Mouse (Mus musculus) left cerebral cortex, adult 9 months (tissue): Measurements from ENCODE around the gene Myo3b.
"Not testable (repeated sequence)": the region's sequence is repeated elsewhere in the genome, so short reads cannot be mapped to it uniquely, and the experiment has no call there.

Experiments
- DNase-seq, 2 experiments: peaks; one replicate each; pipeline ENCODE4 v3.0.0; 2022; ENCODE audit warnings: low spot score in 2 of 2

The Myo3b gene

DNA sequence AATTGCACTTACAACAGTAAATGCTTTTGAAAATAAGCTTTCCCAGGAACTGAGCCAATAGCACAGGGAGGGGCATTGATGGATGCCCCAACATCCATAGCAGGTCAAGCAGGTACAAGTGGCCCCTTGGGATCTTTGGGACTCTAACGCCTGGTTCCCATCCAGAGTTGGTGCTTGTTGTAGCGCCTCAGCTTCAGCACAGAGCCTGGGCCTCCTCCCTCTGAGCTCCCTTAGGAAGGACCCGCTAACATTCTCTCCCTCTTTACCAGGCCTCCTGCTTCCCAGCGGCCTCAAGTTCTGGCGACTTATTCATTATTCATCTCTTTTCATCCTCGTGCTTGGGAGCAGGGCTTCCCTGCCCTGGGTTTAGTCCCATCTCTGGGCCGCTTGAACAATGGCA is at the start of gene Myo3b:
Gene Myo3b (plus strand): TSS at position 375 of the 400 bp plus-strand sequence.
- DNase-seq, result no peak

DNA sequence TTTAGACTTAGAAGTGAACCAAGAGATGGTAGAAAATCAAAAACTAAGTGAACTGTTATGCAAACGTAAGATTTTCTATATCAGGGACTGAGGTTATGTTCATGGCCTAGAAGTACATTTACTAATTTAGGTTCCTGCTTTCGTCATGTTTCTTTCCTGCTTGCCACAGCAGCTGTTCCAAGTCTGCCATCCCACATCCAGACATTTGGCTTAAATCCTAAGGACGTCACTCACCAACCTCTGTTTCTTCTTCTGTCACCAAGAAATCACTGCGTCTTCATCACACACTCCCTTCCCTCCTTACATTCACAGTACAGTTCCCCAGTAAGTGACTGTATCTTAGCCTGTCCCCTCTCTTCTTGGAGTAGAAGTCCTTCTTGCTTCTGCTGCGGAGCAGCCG is 49.7 kb upstream of the Myo3b start:
- no peak for DNase-seq

DNA sequence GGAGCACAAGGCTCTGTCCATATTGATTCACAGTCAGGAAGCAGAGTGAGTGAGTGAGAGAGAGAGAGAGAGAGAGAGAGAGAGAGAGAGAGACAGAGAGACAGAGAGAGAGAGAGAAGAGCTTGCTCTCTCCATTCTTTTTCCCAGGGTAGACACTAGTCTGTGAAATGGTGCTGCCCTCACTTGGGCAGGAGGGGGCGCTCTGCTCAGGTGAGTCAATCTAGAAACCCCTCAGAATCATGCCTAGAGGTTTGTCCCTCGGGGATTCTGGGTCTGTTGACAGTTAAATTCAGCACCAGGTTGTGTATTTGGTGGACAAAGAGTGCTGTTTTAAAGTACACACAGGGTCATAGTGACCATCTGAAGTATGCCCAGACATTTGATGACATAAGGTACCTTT is 48.3 kb upstream of the Myo3b start:
- no peak for DNase-seq

DNA sequence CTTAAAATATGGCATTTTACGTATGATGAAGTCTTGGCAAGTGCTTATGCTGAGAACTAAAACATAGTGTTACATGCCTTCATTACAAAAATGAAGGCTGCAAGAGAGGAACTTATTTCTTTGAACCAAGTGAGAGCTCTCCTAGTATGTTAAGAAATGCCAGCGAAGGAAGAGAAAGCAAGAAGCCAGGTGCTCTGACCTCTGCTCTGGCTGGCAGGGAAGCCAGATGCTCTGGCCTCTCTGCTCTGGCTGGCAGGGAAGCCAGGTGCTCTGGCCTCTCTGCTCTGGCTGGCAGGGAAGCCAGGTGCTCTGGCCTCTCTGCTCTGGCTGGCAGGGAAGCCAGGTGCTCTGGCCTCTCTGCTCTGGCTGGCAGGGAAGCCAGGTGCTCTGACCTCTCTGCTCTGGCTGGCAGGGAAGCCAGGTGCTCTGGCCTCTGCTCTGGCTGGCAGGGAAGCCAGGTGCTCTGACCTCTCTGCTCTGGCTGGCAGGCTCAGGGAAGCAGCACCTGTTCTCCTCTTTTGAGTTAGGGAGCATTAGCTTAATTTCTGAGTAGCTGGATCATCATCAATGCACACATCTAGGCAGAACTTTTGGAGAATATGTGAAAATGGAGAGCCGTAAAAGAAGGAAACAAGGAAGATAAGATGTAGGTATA is 44.7 kb upstream of the Myo3b start:
- not testable (repeated sequence) for DNase-seq

DNA sequence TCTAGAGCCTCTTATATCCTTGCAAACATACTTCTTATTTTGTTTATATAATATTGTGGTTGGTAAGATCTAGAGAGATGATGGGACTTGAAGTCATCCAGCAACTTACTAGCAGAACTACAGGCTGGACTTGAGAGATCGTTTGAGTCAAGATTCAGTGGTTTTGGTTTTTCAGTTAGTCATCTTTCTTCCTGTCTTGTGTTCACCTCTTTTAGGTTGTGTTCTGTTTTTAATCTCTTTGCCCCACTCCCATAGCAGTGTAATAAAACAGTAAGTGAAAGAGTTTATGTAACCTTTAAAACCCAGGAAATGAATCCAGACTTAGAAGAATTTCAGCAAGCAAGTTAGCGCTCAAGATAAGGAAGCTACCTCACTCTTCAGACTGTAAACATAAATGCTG is 44.1 kb upstream of the Myo3b start:
- DNase-seq, result no peak

DNA sequence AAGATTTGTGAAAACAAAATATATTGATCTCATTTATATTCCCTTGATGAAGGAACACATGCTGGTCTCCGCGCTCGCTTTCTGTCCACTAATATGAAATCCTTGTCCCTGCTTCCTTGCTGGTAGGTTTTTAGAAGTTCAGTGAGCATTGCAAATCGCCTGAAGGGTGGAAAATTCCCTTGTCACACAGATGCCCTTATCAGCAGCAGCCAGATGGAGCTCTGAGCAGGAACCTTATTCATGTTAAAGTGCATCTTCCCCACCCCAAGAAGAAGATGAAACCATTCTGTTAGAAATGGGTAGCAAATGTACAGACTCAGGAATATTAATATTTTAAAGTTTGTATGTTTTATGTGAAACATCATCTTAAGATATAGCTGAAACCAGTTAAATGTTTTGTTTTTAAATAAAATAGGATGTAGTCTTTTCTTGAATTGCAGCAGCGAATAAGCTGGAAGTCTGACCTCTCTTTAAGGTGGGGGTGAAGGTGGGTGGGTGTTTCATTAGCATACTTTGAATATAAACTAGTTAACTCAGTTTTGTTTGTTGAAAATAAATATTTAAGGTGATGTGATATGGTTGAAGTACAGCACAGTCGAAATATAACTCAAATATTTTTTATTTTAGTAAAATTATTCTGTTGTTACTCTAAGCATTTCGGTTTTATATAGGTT is 39.7 kb upstream of the Myo3b start:
- DNase-seq, result no peak

DNA sequence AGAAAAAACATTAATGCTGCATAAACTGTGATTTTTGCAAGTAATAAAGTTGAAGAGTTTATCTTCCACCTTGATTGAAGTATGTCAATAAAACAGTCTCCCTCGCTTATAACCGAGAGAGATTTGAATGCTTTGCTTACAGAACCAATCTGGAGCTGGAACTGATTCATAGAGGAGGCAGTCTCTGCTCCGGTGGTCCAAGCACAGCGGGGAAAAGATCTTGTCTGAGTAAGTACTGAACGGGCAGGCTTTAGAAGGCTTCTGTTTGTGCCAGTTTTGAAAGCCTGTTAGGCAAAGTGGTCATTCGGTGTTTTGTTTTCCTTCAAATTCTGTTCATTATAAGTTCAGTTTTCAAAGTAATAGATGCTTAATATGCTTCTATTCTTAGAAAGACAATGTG is 38.6 kb upstream of the Myo3b start:
- no peak for DNase-seq

DNA sequence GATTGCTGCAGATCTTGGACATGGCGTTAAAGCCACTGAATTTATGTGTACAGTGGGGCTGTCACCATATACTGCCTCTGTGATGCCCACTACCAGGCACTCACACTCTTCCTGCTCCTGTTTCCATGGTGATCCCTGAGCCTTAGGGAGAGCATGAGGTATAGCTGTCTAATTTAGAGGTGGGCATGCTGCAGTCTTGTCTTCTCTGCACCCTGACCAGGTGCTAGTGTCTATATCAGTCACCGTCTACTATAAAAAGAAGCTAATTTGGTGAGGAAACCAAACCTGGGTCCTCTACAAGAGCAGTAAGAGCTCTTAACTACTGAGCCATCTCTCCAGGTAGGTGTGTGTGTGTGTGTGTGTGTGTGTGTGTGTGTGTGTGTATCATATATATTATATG is 32.4 kb upstream of the Myo3b start:
- no peak for DNase-seq

DNA sequence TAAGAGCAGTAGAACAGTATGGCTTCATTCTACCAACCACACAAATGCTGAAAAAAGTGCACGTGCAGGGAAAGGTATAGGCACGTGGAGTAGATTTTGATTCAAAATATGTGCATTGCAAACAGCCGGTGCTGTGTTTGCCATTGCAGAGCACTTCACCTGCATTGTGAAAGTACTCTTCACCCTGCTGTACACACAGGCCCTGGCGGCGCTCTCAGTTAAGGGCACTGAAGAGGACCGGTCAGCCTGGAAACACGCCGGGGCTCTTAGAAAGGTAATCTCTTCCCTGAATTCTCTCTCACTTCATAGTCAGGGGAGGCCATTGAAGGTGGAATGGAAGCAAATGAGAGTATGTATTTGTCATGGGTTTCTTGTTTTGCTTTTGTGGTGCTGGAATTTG is 26.0 kb upstream of the Myo3b start:
- no peak for DNase-seq

DNA sequence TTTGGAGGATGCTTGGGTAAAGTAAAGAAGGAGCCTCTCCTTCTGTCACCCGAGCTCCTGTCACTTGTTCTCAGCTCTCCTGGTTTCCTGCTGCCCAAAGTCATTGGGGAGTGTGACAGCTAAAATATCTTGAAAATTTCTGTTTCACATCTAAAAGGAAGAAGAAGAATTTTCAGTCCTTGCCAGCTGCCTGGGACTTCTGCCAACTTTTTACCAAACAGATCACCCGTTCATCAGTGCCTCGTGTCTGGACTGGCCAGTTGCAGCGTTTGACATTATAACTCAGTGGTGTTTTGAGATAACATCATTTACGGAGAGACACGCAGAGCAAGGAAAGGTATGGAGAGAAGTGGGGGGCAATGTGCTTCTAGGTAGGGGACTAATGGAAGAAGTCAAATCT is 20.7 kb upstream of the Myo3b start:
- DNase-seq, result no peak

DNA sequence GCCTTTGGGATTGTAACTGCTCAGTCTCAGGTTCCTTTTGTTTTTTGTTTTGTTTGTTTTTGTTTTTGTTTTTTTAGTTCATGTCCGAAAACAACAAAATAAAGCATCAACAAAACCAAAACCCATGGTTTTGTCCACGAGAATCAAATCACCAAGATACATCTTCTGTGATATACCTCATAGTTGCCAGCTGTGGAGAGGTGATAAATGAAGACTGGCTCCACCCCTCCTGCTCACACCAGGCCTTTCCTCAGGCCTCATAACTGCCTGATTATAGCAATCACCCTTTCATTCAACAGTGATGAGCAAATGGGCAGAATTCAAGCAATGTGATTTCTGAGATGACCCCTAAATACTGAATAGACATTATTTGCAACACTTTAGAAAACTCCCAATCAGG is 14.5 kb upstream of the Myo3b start:
- DNase-seq, result no peak

DNA sequence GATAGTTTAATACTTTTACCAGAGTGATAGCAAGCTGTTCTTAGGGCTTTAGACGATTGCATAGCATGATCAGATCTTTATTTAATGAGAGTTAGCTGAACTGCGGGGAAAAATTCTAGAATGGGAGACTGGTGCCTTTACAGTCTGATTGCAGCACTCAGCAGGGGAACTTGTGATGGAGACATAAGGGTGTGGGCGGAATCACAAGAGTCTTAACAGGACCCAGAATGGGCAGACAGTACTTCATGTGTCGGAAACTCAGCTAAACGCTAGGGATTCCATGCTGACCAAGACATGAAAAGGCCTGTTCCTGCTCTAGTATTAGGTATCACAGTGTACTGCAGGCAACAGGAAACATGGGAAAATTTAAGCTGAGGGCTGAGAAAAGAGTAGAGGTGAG is 13.2 kb upstream of the Myo3b start:
- DNase-seq, result peak; percentile 22 to 30

DNA sequence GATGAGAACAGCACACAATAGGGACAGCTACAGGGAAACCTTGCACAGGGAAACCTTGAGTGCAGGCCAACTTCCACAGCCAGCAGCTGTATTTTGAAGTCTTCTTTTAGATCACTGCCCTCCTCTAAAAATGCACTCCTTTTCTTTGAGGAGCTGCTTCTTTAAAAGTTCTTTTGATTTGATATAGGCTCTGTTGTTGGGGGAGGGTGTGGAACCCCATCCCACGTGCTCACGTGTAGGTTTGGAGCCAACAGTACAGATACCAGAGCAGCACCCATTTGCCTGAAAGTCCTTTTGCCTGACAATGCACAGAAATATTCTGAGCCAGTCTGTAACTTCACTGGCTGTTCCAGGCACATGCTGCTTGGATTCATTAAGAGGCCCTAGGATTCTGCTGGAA is 7.5 kb upstream of the Myo3b start:
- no peak for DNase-seq

DNA sequence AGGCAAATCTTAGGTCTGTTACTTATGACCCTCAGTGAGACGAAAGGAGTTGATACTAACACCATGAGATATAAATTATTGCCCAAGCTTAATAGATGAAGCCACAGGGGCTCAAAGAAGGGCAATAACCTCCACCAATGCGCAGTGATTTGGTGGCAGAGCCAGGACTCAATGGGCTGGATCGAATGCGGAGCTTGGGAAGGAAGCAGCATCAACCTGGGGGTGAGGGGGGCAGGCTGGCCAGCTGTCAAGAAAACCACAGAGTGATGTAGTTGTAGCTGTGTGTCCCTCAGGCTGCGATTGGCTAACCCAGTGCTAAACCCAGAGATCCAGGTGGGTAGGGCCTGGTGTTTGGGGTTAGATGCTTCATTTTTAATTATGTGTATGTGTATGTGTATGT is 4.0 kb upstream of the Myo3b start:
- no peak for DNase-seq

DNA sequence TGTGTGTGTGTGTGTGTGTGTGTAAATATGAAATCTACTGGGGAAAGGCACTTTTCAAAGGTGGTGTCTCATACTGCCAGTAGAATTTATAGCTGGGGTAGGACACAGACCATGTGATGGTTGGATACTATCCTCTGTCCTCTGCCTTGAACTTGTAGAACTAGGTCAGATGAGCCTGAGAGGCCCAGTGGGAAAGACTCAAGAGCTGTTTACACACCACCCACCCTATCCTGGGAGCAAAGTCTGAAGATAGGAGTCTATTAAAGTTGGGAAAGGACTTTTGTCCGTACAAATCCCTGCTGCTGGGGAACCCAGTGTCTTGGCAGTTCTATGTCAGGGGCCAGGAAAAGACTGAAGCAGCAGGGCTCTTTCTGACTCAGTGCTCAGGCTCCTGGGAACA is 3.6 kb upstream of the Myo3b start:
- no peak for DNase-seq

DNA sequence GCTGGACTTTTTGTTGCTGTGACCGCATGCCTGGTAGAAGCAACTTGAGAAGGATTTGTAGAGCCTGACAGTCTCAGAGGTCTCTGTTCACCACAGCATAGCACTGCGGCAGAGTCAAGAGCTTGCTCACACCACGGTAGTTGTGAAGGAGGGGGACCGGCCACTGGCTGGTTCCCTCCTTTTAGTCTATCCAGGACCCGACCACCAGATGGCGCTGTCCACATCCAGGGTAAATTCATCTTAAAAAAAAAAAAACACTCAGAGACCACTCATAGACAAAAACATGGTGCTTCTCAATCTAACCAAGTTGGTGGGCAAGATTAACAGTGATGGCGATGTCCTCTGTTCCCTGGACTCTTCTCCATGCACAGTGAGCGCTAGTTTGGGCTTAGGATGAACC is 1.7 kb upstream of the Myo3b start:
- DNase-seq, result no peak

DNA sequence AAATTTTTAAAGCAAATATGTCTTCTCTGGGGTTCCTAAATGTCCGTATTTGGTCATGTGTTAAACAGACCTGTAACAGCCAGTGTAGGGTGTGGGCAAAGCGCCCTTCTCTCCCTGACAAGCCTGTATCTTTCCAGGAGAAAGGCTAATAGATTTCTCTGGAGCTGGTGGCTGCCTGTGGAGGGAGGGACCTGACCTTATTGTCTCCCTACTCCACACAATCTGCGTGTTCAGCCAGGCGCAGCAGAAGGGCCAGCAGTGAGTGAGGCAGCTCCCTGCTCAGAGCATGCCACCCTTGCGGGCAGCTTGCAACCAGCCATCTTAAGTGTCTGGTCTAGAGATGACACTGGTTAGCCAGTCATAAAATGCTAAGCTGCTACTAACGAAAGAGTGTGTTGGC is 5.5 kb downstream of the Myo3b start:
- DNase-seq, result no peak

DNA sequence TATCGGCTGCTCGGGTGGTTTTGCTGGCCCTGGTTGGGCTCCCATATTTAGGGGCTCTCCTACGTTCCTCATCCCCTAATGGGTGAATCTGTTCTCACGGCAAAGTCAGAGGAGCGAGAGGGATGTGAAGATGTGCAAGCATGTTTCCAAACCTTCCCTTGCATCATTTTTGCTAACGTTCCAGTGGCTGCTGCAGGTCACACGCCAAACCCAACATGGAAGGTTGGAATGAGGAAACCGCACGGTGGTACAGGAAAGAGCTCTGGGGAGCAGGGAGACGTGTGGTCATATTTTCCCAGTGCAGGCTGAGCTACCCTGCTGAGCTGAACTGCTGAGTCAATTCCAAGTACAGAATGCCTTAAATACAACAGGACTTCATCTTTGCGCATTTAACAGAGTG is 8.9 kb downstream of the Myo3b start:
- DNase-seq, result no peak

DNA sequence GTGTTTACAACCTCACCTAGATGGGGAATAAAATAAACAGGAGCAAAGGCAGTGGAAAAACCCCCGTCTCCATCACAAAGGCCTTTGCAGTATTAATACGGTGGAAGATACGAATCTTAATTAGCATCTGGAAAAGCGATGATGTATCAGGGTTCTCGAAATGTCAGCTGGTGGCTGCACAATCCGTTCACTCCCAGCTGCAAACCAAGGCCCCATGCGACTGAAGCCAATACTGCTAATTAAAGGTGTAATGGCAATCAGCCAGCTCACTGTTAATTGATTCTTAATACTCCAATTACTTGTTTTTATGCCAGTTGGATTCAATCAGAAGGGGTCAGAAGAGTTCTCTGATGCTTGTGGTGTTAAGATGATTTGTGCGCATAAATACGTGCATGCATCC is 14.9 kb downstream of the Myo3b start:
- no peak for DNase-seq

DNA sequence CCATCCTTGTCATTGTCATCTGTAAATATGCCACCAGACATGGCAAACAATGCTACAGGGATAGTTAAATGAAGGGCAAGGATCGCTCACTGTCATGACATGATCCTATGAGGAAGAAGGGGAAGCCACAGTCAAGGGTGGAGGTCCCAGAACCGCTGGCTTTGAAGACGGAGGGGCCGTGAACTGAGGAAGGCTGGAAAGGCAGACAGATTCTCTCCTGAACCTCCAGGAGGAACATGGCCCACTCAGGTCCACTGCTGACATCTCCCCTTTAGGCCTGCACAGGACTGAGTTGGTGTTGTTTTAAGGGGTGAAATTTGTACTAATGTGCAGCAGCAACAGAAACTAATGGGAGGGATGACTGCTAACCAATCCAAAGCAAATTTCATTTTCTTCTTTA is 19.3 kb downstream of the Myo3b start:
- no peak for DNase-seq

DNA sequence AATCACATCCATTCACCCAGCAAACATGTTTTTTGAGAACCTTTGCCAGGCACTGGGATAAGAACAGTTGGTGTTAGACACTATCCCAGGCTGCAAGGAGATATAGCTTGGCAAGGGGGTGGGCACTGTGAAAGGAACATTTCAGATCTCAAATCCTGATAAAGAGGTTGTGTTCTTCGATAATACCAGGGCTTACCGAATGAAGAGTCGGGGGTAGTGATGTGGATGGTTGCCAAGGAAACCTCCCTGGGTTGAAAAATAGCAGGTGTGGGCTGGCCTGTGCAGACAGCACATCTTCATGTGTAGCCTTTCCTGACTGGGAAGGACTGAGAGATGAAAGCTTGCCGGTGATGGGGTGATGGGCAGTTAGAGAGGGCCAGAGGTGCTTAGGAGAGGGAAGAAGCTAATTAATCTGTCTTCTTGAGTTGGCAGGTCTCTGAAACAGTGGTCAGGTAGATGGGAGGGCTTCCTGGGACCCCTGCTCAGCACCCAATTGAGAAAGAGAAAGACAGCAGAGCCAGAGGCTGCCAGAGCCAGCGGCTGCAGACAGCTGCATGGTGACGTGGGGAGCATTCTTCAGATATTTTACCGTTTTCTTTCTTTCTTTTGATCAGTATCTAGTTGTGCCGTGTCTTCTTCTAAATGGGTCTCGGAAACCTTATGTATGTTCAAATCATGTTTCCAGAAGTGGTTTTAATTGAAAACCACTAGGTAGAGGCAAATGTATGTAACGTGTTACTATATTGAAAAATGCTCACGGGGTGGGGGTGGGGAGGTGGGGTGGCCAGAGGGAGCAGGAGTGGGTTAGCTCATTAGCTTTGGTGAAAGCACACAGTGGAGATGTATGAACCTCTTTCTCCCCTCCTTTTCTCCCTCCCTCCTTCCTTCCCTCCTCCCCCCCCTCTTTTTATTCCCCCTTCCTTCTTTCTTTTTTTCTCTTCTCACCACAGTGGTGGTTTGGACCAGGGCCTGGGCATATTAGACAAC is 21.7 kb downstream of the Myo3b start:
- peak; percentile 28 to 35 for DNase-seq

DNA sequence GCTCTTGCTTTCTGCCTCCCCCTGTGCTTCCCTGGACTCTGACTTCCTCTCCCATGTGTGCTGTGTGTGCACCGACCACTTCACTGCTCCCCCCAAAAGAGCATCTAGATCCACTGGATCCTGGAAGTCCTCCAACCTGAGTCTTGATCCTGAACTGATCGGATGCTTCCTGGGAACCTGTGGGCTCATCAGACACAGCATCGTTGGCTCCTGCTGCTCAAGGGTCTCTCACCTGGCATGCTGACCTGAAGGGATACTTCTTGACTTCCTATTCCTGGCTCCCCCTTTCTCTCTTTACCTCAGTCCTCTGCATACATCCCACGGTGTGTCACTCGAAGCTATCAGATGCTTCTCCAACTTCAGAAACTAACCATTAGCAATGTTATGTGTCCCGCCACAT is 26.2 kb downstream of the Myo3b start:
- DNase-seq, result no peak
